Mouse (Mus musculus): ENCODE data around the gene Naaladl2.
"Not testable (repeated sequence)": the region's sequence is repeated elsewhere in the genome, so short reads cannot be mapped to it uniquely, and the experiment has no call there.

Naaladl2 gene

DNA sequence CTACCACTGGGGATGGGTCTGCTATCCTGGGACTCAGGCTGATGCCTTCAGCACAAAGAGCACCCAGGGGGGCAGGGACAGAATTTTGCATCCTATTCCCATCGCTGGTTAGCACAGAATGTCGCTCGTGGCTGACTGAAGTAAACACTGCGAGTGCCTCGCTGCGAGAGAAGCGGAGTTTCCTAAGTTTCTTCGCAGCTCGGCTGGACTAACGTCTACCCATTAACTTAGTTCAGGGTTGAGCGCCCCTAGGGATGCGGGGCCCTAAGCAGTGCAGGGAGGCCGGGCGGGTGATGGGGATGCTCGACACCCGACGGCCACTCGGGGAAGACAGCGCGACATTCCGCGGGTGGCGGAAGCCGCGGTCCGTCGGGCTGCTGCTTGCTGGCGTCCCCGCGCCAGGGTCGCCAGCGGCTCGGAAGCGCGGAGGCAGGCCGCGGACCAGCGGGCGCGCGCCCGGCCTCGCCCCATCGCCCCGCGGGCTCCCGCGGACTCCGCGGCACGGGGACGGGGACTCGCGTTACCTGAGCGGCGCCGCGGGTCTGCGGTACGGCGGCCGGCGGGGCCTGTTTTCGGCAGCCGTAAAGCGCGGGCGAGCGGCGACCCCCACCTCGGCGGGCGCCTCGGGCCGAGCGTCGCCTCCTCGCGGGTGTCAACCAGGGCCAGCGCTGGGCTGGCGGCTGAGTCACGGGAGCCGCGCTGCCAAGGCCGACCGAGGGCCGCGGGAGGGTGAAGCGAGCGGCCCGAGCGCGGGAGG is at the start of gene Naaladl2:
Gene Naaladl2 (minus strand): TSS at position 707 of the 757 bp plus-strand sequence.
- DNase-seq = peak; percentile 89

DNA sequence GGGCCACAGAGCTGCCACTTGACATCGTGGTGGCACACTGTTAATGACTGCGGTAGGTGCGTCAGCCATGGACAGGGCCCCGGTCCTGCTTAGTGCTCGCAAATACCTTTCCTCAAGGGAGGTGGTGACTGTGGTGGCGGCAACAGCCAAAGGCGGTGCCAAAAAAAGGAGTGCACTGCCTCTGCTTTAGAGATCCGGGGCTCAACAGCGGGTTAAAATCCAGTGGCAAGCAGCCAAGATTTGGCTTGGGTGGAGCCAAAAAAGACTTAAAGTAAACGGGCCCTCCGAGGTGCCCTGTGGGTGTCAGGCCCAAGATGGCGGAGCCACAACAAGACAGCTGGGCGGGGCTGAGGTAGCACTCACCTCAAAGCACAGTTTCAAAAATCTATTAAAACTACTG is 7.7 kb upstream of the Naaladl2 start:
- no peak for DNase-seq

DNA sequence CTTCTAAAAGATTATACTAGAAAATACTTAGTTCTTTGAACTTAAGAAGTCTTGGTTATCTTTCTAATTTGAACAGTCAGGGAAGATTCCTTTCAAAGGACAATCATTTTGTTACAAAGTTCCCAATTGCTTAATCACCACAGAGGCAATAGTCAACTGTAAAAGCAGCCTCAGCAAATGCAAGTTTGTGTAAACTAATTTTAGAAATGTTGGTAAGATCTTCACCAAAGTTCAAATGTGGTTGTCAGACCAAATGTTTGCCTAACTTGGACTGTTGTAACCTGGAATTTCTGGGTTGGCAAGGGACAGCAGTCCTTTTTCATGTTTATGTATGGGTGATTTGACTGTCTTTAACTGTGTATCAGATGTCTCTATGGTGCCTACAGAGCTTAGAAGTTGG is 3.2 kb upstream of the Naaladl2 start:
- no peak for DNase-seq

DNA sequence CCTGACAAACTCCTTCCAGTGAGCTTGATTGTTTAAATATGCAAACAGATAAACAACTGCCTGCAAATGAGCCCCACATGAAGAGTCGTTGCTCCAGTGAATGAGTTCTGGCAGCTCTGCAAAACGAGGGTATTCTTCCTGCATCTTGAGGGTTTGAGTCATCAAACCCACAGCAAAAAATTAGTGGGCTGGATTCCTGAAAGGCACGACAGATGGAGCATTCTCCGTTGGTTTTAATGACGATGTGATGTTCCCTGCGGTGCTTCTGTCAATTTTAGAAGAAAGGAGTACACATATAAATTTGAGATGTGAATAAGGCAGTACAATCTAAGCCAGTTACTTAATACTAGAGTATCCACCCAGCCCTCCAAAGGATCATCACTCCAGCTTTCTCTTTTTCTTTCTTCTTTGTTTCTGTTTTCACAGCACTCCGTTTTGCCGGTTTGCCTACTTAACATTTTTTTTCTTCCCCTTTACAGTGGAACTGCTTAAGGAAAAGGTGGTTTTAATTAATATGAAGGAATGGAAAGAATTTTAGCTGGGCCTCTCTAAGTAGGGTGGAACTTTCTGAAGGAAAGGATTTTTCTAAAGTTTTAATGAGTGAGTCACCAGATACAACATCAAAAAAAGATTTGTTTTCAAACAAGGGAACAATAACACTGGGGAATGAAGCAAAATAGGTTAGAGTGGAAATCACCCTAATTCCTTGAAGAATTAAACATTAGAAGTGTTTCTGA is 1.1 kb upstream of the Naaladl2 start:
- DNase-seq = peak; percentile 73

DNA sequence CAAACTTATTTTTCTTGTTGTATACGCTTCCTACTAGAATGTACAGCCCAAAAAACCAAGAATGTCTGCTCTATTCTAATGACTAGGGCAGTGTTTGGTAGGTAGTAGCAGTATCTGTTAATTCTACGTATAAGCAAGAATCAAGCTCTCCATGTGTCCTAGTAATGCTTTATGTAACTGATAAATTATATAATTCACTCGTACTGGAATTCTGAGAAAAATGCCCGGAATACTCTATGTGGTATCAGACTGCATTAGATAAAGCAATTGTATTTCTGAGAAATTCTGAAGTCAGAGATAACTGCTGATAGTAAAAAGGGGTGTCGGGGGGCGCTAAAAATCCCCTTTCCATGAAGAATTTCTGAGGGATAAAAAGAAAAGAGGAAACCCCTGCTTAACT is 950 bp downstream of the Naaladl2 start:
- no peak for DNase-seq

DNA sequence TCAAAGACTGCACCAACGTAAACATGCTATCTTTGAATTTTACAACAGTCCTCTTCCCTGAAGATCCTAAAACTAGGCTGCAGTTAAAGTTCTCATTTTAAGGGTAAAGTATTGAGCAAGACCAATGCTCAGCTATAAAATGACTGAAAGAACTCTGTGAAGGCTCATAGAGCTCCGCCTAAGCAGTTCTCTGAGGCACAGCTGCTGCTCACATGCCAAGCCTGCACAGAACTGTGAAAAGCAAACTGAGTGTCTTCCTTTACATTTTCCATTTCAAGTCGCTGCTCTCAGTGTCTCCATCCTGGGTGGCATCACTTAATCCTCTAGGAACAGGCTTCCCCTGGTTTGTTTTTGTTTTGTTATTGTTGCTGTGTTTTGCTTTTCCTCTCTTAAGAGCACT is 12.2 kb downstream of the Naaladl2 start:
- no peak for DNase-seq

DNA sequence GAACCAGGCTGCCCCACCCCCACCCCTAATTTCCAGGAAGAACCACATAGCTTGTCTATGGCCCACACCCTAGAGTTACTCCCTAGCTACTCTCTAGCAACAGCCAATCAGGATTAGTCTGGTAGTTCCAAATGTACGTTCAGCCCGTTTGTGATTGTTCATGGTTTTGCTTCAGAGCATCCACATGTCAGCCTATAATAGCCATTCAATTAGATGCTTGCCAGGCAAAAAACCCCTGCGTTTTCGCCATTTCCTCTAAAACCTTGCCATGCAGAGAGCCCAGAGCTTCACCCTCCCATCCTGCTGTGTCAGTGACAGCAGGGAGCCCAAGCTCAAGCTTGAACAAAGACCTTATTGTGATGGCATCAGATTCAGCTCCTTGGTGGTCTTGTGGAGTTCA is 16.2 kb downstream of the Naaladl2 start:
- DNase-seq = peak; percentile 82

DNA sequence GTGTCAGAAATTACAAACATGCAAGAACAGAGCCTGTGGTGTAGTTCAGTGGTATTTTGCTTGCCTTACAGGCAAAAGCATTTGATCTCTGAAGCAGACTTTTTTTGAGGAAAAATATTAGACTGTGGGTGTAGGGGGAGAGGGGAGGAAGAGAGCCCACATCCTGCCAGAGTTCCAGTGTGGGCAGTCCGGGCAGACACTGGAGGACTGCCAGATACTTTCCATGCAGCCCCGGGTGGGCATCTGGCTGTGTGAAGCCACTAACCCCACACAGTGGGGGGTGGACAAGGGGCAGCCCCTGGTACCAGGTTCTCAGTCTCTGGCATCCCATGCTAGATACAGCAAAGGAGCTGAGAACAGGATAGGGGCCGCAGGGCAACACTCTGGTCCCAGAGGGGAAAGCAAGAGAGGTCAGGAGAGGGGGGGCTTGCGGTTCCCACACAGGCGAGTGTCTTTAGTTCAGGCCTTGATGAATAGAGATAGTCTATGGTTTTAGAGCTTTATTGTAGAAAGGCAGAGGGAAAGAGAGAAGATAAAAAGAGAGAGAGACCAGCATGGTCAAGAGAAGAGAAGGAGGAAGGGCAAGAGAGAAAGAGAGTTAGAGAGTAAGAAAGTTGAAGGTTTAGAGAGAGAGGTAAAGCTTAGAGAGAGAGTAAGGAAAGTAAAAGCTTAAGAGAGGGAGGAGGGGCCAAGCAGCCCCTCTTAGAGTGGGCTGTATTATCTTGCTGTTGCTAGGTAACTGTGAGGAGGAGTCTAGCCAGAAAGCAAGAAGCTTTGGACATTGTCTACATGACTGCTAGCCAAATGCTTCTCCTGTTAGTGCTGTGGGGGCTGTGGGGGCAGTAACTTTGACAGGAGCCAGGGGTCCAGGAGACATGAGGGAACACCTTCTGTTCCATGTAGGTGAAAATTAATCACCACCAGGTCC is 18.9 kb downstream of the Naaladl2 start:
- peak; percentile 37 for DNase-seq

DNA sequence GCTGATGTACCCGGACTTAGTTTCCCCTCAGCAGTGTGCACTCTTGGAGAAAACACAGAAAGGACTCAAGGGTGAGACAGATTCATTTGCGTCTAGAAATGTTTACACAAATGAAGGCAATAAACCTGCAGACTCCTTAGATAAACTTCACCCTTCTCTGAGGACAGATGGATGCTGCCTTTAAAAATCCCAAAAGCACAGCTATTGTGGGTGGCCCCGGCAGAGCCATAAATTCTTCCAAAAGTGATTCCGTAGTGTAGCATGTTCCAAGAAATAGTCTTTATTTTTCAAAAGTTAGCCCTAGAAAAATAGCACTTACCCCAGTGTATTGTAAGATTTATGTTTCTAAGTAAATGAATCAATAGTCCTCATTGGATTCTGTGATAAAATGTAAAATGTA is 31.0 kb downstream of the Naaladl2 start:
- DNase-seq = no peak

DNA sequence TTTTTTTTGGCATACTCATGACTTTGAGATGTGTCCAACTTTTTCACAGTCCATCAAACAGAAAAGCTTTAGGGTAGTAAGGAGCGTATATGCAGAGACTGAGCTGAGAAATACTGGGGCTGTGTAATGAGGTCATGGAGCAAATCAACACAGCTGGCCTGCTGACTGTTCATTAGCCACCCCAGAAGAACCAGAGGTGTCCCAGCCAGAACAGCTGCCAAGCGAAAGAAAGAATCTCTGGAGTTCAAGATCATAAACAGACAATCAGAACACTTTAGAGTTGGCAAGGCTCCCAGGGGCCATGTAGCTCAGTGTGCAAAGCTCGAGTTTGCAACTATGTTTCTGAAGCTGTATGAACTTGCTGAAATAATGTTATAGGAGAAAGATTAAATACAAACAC is 35.1 kb downstream of the Naaladl2 start:
- DNase-seq = peak; percentile 84

DNA sequence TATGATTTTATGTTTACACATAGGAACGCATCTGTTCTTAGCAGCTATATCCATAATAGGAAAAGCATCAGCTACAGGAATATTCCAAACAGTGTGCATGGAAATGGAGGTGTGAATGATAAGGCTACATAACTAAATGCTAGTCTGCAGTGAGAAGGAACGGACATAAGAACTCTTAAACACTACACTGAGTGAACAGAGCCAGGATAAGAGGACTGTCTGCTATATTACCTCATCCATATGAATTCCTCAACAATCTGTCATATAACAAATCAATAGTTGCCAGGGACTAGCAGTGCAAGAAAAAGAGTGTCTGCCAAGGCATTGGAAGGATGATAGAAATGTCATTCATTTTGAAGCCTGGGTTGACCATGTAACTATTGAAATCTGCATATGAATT is 51.1 kb downstream of the Naaladl2 start:
- no peak for DNase-seq

DNA sequence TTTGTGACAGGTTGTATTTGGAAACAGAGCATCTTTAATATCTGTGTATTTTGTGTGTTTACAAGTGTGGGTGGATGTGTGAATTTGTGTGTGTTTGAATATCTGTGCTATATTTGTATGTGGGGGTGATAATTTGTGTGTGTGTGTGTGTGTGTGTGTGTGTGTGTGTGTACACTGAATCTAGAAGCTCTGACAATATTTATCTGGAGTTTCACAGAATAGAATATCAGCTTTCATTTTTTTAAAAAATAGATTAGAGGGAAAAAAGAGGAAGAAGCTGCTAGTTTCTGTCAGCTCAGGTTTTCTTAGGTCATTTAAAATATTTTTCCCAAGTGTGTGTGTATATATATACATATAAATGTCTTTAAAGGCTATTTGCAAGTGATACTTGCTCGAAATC is 68.3 kb downstream of the Naaladl2 start:
- no peak for DNase-seq

DNA sequence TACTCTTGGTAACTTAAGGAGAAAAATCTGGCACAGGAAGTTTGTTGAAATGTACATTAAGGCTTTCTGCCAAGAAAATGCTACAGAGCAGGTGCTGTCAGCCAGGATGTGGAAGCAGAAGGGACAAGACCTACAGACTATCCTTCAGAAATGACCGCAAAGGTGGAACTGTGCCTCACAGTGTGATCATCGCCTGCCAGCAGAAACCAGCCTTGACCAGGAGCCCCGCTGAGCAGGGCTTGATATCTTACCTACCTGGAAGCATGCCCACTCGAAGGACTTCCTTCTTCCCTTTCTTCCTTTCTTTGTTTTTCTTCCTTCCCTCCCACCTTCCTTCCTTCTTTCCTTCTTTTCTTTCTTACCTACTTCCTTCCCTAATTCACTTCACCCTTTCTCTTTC is 69.8 kb downstream of the Naaladl2 start:
- DNase-seq = no peak

DNA sequence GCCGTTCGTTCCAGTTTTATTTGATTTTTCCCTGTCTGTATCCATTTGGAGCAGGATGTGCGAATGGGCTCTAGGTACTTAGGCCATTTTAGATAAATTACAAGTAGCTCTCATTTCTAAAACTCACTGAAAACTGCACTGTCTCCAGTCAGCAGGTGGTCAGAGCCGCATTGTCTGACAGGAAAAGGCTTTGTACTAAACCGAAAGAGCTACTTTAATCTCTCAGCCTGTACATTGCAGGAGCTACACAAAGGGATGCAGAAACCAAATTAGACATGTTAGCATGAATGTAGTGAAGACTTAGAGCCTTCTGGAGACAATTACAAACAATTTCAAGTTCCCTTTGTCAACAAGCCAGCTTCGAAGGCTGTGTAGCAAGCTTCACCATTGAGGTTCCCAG is 70.2 kb downstream of the Naaladl2 start:
- peak; percentile 44 for DNase-seq

DNA sequence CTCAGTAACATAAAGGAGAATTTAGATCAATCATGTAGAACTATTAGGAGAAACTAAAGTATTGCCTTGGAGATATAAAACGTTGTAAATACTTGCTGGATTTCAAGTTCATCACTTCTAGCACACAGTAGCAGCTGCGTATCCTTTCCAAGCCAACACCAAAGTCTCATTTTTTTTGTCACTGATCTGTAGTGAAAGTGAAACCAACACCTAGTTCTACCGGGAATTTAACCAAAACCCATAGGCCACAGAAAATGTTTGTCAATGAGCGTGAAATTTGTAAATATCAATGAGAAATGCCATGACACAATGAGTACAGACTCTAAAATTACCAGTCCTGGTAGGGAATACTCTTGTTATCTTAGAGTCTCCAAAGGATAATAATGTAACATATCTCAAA is 80.8 kb downstream of the Naaladl2 start:
- DNase-seq = no peak

DNA sequence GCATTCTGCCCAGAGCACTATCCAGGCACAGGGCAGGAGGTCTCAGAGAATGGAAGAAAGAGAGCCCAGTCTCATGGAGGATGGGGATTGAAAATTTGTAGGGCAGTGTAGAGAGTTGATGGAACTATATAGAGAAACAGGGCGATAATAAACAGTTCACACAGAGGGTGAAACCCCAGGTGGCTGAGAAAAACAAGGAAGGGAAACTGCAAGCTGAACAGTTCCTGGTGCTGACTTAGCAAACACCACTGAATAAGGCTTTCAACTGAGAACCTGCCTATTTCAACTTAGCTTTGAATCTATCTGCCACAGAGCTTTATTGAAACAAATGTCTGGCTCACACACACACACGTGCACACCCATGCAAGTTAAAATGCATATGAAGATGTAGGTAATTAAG is 91.1 kb downstream of the Naaladl2 start:
- no peak for DNase-seq

DNA sequence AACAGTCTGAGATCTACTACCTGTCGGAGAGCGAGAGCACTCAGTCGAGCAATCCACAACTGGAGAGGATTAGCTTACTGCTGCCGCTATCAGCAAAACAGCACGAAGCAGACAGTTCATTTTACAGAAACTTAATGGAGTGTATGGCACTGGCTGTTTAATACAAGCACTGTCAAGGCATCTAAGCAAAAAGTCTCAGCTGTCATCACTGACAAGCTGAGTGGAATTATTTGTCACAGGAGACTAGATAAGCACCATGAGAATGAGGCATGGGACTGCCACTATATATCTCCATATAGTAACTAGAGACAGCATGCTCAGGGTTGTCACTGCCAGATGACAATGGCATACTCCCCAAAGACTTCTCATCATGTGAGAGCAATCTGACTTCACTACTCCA is 124.1 kb downstream of the Naaladl2 start:
- peak; percentile 2 for DNase-seq

DNA sequence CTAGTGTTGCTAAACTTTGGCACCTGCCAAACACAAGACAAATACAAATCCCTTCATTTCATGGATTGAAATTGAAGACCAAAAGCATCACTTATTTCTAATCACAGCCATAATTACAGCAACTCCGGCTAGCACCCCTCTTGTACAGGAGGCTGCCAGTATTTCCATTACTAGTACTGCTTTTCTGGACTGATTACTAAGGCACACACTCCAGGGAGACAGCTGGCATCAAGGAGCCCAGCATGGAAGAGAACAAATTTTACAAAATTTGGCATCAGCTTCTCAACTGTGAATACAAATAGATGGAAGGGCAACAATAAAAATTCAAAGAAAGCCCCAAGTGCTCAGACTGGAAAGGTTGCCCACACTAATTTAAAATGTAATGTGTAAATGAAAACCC is 133.3 kb downstream of the Naaladl2 start:
- no peak for DNase-seq

DNA sequence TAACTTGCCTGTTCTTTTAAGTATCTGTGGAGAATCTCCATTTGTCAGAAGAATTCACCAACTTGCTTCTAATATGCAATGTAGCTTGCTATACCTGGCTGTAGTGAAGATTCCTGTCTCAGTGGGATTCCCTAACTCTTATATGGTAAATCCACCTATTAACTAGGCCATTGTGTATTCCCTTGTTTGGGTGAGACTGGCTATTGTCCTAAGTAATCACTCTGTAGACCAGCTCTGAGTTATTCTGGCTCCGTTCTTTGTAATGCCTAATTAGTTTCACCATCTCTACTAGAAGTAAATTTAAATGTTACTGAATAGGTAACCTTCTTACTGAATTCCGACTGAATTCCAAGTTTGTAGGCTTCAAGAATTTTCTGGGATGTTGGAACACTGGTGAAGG is 137.3 kb downstream of the Naaladl2 start:
- DNase-seq = not testable (repeated sequence)

DNA sequence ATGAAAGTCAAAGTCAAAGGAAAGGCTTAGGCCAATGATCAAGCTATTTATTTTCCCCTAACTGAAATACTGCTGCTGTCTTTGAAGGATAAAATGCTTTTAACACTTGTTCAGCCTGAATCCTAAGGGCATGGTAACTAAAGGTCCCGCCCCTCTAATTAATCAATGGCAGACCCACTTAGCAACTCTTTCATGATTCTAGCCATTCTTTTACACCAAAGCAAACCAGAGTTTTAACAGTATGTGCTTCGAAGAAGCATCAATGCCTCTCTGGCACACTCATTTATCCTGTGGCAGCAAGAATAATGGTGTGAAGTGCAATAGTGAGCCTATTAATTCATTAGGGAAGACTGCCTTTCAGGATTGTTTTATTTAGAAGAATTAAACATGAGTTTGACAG is 151.5 kb downstream of the Naaladl2 start:
- DNase-seq = peak; percentile 45

DNA sequence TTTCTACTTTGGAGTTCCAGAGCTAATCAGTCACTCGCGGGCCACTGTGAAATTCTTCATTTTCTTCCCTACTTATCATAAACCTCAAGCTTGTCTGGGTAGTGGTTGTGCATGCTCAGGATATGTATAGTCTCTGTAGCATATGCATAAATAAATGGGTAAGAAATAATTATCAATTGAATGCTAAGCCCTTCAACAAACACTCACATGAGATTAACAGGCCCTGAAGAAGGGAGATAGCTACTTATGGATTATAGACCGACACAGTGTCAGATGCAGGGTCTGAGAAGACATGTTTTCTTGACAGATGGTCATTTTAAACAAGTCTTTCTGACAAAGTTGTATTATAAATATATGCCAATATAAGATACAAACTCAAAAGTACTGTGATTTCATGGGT is 152.0 kb downstream of the Naaladl2 start:
- peak; percentile 5 for DNase-seq

DNA sequence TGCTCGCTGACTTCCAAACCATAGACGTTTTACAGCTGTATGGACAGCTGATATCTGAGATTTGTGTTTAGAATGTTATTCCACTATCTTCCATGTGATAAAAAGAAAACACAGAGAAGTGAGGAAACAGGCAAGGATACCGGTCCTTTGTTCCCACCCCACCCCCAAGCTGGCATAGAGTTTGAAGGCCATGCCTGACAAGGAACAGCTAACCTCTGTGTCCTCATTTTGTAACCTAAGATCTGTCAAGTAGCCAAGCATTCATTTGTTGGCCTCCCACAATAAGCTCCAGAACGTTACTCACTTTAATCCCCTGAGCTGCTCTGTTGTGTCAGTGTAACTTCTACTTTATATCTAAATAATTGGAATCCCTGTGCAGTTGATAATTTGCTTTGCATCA is 161.9 kb downstream of the Naaladl2 start:
- peak; percentile 23 for DNase-seq

DNA sequence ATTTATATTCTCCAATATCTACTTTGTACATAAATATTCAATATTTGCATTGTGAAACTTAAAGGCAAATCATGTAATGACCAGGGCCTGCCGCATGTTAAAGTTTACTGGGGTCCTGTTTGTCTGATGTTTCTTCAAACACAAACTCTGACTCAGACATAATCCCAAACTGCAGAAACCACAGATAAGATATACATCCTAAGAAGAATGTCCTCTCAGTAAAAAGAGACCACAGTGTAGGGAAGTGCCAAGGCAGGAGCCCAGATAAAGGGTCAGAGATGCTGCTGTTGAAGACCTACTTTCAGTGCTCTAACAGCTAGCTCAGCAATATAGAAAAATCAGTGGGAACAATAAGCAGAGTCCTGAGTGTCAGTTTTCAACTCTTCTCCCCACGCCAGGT is 201.9 kb downstream of the Naaladl2 start:
- DNase-seq = no peak

All from retina, postnatal 1 day (tissue).